Mouse (Mus musculus) hindbrain, embryonic 15.5 days (tissue): ENCODE measurements around the gene Stk32c. TPM values are rescaled to one million over a fixed set of nuclear protein-coding genes. Genes with fewer than 3 reads are reported as not detected.
A peak's percentile ranks its signal among the peaks of the same experiment; 100 is the strongest.

ENCODE experiments used
- ATAC-seq: fragments of 200-750 bp; cut with Nextera tagmentation; 2 replicates; pipeline ENCODE4 v1.8.0; 2017; ENCODE audit warnings: low read depth, moderate number of reproducible peaks, moderate TSS enrichment; ENCODE audit not compliant: low FRiP score
- H3K27ac ChIP-seq: fragments of 300-500 bp; sonication (generic); replicated peaks from 2 replicates; pipeline ENCODE4 v1.5.1; 2015; ENCODE audit warnings: mild to moderate bottlenecking, inconsistent platforms
- H3K27me3 ChIP-seq: fragments of 300-500 bp; sonication (generic); 2 replicates; pipeline ENCODE4 v1.6.1; 2015; ENCODE audit warnings: control low read depth, inconsistent platforms
- H3K36me3 ChIP-seq: fragments of 300-500 bp; sonication (generic); 2 replicates; pipeline ENCODE4 v1.6.1; 2015; ENCODE audit warnings: control low read depth, inconsistent platforms
- H3K4me1 ChIP-seq: fragments of 300-500 bp; sonication (generic); replicated peaks from 2 replicates; pipeline ENCODE4 v1.6.1; 2015; ENCODE audit warnings: control low read depth, inconsistent platforms
- H3K4me2 ChIP-seq: fragments of 300-500 bp; sonication (generic); 2 replicates; pipeline ENCODE4 v1.6.1; 2015; ENCODE audit warnings: moderate library complexity, mild to moderate bottlenecking, inconsistent platforms
- H3K4me3 ChIP-seq: fragments of 300-500 bp; sonication (generic); 2 replicates; pipeline ENCODE4 v1.5.1; 2015; ENCODE audit warnings: mild to moderate bottlenecking, inconsistent platforms
- H3K9ac ChIP-seq: fragments of 300-500 bp; sonication (generic); 2 replicates; pipeline ENCODE4 v1.6.1; 2015; ENCODE audit warnings: inconsistent platforms
- H3K9me3 ChIP-seq: fragments of 300-500 bp; sonication (generic); 2 replicates; pipeline ENCODE4 v1.6.1; 2016; ENCODE audit warnings: control low read depth, inconsistent platforms
- whole genome bisulfite sequencing: fragments of 180-500 bp; shearing (Covaris S2); methylation state at CpG from one replicate; pipeline ENCODE4 v1.1.7; 2015; 5-methylcytosine and 5-hydroxymethylcytosine counted together
- polyA plus RNA-seq: library from polyadenylated mRNA; unstranded; fragments of >200 nt; fragmentation: Nextera tagmentation; extraction: Ambion mirVana; gene quantifications from 2 replicates; pipeline ENCODE4 v1.2.1, GENCODE M21; 2015

Stk32c gene
- polyA plus RNA-seq, 1 experiment from 2014 or later, result 3.3 TPM

GRCm38 (mm10) chr7:139187277-139187676 lies 25.8 kb downstream of the Stk32c start:
- 37% methylated on average over 7 of the region's 7 CpGs for WGBS
- no peaks in the 10 kb centered on the region for H3K36me3 ChIP-seq
- ATAC-seq, result no peak
- H3K9ac ChIP-seq, result peak overlapping the region; percentile 80; the same call in 1 of the 2 replicates
- H3K27me3 ChIP-seq, result peaks cover 6% of the 10 kb centered on the region
- no peak overlapping the region for H3K27ac ChIP-seq
- peak overlapping the region; percentile 96 for H3K4me2 ChIP-seq
- H3K9me3 ChIP-seq, result no peaks in the 10 kb centered on the region
- H3K4me3 ChIP-seq, result peak overlapping the region; percentile 83
- peaks cover 25% of the 10 kb centered on the region for H3K4me1 ChIP-seq

- peaks cover 6% of the 10 kb centered on the region for H3K27me3 ChIP-seq
- H3K4me1 ChIP-seq, result peaks cover 25% of the 10 kb centered on the region
- no peak overlapping the region for H3K9ac ChIP-seq
- 76% methylated on average over 8 of the region's 8 CpGs for WGBS
- peak overlapping the region; percentile 96 for H3K4me2 ChIP-seq
- no peaks in the 10 kb centered on the region for H3K9me3 ChIP-seq
- no peaks in the 10 kb centered on the region for H3K36me3 ChIP-seq
- ATAC-seq, result no peak
- H3K4me3 ChIP-seq, result no peak overlapping the region; the same call in 1 of the 2 replicates
- H3K27ac ChIP-seq, result no peak overlapping the region
These were observed 26.7 kb downstream of the Stk32c start for GRCm38 (mm10) chr7:139186436-139186835.

GRCm38 (mm10) chr7:139185971-139186370 lies 27.1 kb downstream of the Stk32c start:
- Histone ChIP-seq H3K9ac (no peak overlapping the region), H3K36me3 (no peaks in the 10 kb centered on the region), H3K4me2 (peak overlapping the region; percentile 96), H3K4me1 (peaks cover 25% of the 10 kb centered on the region), H3K9me3 (no peaks in the 10 kb centered on the region), H3K4me3 (no peak overlapping the region), H3K27me3 (peaks cover 6% of the 10 kb centered on the region), H3K27ac (no peak overlapping the region)
- WGBS, result 47% methylated on average over 5 of the region's 5 CpGs
- no peak for ATAC-seq

- no peaks in the 10 kb centered on the region for H3K9me3 ChIP-seq
- H3K4me3 ChIP-seq, result no peak overlapping the region
- no peak overlapping the region for H3K27ac ChIP-seq
- H3K9ac ChIP-seq, result no peak overlapping the region
- H3K4me1 ChIP-seq, result peaks cover 25% of the 10 kb centered on the region
- ATAC-seq, result no peak
- no peaks in the 10 kb centered on the region for H3K36me3 ChIP-seq
- H3K4me2 ChIP-seq, result no peak overlapping the region
- peaks cover 6% of the 10 kb centered on the region for H3K27me3 ChIP-seq
- WGBS, result 83% methylated on average over 7 of the region's 7 CpGs
These were observed 28.3 kb downstream of the Stk32c start for GRCm38 (mm10) chr7:139184846-139185245.

- Histone ChIP-seq H3K27ac (no peak overlapping the region), H3K36me3 (no peaks in the 10 kb centered on the region), H3K4me3 (no peak overlapping the region), H3K9ac (no peak overlapping the region), H3K4me1 (peaks cover 25% of the 10 kb centered on the region), H3K4me2 (no peak overlapping the region), H3K27me3 (peaks cover 6% of the 10 kb centered on the region), H3K9me3 (no peaks in the 10 kb centered on the region)
- 86% methylated on average over 4 of the region's 4 CpGs for WGBS
- no peak for ATAC-seq
These were observed 28.7 kb downstream of the Stk32c start for GRCm38 (mm10) chr7:139184396-139184795.

GRCm38 (mm10) chr7:139180058-139180457 lies 33.0 kb downstream of the Stk32c start:
- Histone ChIP-seq H3K4me2 (no peak overlapping the region), H3K4me1 (no peaks in the 10 kb centered on the region), H3K9ac (no peak overlapping the region), H3K36me3 (no peaks in the 10 kb centered on the region), H3K4me3 (no peak overlapping the region), H3K27ac (no peak overlapping the region), H3K9me3 (no peaks in the 10 kb centered on the region), H3K27me3 (no peaks in the 10 kb centered on the region)
- 90% methylated on average over 3 of the region's 3 CpGs for WGBS
- ATAC-seq, result no peak

GRCm38 (mm10) chr7:139179299-139179698 lies 33.8 kb downstream of the Stk32c start:
- no peak overlapping the region for H3K4me2 ChIP-seq
- H3K9ac ChIP-seq, result no peak overlapping the region
- no peak overlapping the region for H3K27ac ChIP-seq
- H3K36me3 ChIP-seq, result no peaks in the 10 kb centered on the region
- no peaks in the 10 kb centered on the region for H3K9me3 ChIP-seq
- H3K4me3 ChIP-seq, result no peak overlapping the region
- no peak for ATAC-seq
- no peaks in the 10 kb centered on the region for H3K27me3 ChIP-seq
- H3K4me1 ChIP-seq, result no peaks in the 10 kb centered on the region
- 88% methylated on average over 5 of the region's 5 CpGs for whole genome bisulfite sequencing

GRCm38 (mm10) chr7:139169143-139169542 lies 44.0 kb downstream of the Stk32c start:
- no peaks in the 10 kb centered on the region for H3K27me3 ChIP-seq
- no peaks in the 10 kb centered on the region for H3K9me3 ChIP-seq
- H3K36me3 ChIP-seq, result no peaks in the 10 kb centered on the region
- 76% methylated on average over 4 of the region's 4 CpGs for WGBS
- H3K4me3 ChIP-seq, result no peak overlapping the region
- H3K4me1 ChIP-seq, result no peaks in the 10 kb centered on the region
- H3K27ac ChIP-seq, result no peak overlapping the region
- ATAC-seq, result no peak
- H3K9ac ChIP-seq, result no peak overlapping the region
- H3K4me2 ChIP-seq, result no peak overlapping the region

- no peaks in the 10 kb centered on the region for H3K9me3 ChIP-seq
- H3K4me1 ChIP-seq, result peaks cover 2% of the 10 kb centered on the region
- no peak overlapping the region for H3K27ac ChIP-seq
- no peaks in the 10 kb centered on the region for H3K36me3 ChIP-seq
- ATAC-seq, result no peak
- 84% methylated on average over 5 of the region's 5 CpGs for WGBS
- no peak overlapping the region for H3K4me3 ChIP-seq
- H3K9ac ChIP-seq, result no peak overlapping the region
- H3K4me2 ChIP-seq, result no peak overlapping the region
- no peaks in the 10 kb centered on the region for H3K27me3 ChIP-seq
These were observed 48.7 kb downstream of the Stk32c start for GRCm38 (mm10) chr7:139164410-139164809.

GRCm38 (mm10) chr7:139158956-139159355 lies 54.2 kb downstream of the Stk32c start:
- 37% methylated on average over 5 of the region's 5 CpGs for WGBS
- no peak overlapping the region for H3K9ac ChIP-seq
- peaks cover 12% of the 10 kb centered on the region for H3K4me1 ChIP-seq
- no peaks in the 10 kb centered on the region for H3K27me3 ChIP-seq
- peak; percentile 66; the same call in 1 of the 2 replicates for ATAC-seq
- H3K4me2 ChIP-seq, result no peak overlapping the region
- H3K27ac ChIP-seq, result no peak overlapping the region
- no peaks in the 10 kb centered on the region for H3K36me3 ChIP-seq
- H3K9me3 ChIP-seq, result no peaks in the 10 kb centered on the region
- no peak overlapping the region for H3K4me3 ChIP-seq

- Histone ChIP-seq H3K27me3 (no peaks in the 10 kb centered on the region), H3K9ac (no peak overlapping the region), H3K36me3 (no peaks in the 10 kb centered on the region), H3K4me3 (no peak overlapping the region), H3K4me2 (no peak overlapping the region), H3K9me3 (no peaks in the 10 kb centered on the region), H3K27ac (no peak overlapping the region), H3K4me1 (peaks cover 12% of the 10 kb centered on the region)
- no peak for ATAC-seq
- 54% methylated on average over 7 of the region's 7 CpGs for WGBS
These were observed 54.6 kb downstream of the Stk32c start for GRCm38 (mm10) chr7:139158549-139158948.

GRCm38 (mm10) chr7:139157541-139157940 lies 55.6 kb downstream of the Stk32c start:
- Histone ChIP-seq H3K36me3 (no peaks in the 10 kb centered on the region), H3K4me1 (peaks cover 12% of the 10 kb centered on the region), H3K9ac (no peak overlapping the region), H3K4me2 (no peak overlapping the region), H3K4me3 (no peak overlapping the region), H3K27me3 (no peaks in the 10 kb centered on the region), H3K9me3 (no peaks in the 10 kb centered on the region), H3K27ac (no peak overlapping the region)
- ATAC-seq, result no peak
- WGBS, result 78% methylated on average over 2 of the region's 2 CpGs

- WGBS, result 41% methylated on average over 10 of the region's 10 CpGs
- Histone ChIP-seq H3K9ac (no peak overlapping the region), H3K4me1 (peaks cover 14% of the 10 kb centered on the region), H3K4me3 (no peak overlapping the region), H3K9me3 (no peaks in the 10 kb centered on the region), H3K27ac (no peak overlapping the region), H3K4me2 (no peak overlapping the region), H3K27me3 (no peaks in the 10 kb centered on the region), H3K36me3 (no peaks in the 10 kb centered on the region)
- no peak for ATAC-seq
These were observed 56.6 kb downstream of the Stk32c start for GRCm38 (mm10) chr7:139156341-139157058.
